Mouse (Mus musculus) CH12.LX (cell line): Measurements from ENCODE around the gene Gm11437. TPM values are rescaled to one million over a fixed set of nuclear protein-coding genes. Genes with fewer than 3 reads are reported as not detected.

Experiments
- DNase-seq: peaks from one replicate; pipeline ENCODE4 v3.0.0-alpha.2; 2013; ENCODE audit errors: extremely low read depth
- H3K27ac ChIP-seq: 2 replicates; pipeline ENCODE4 v1.5.1; 2012; ENCODE audit warnings: low read depth, mild to moderate bottlenecking, control low read depth, moderate library complexity; ENCODE audit not compliant: insufficient read depth
- H3K27me3 ChIP-seq: replicated peaks from 2 replicates; pipeline ENCODE3; 2012; ENCODE audit warnings: inconsistent platforms
- H3K36me3 ChIP-seq, 2 experiments: replicated peaks in 1 of 2; 2 replicates each; pipeline versions ENCODE3 to v1.6.1; 2012; ENCODE audit warnings: inconsistent platforms in 1 of 2, low read length in 1 of 2, mild to moderate bottlenecking in 1 of 2, mixed read lengths in 1 of 2, moderate library complexity in 1 of 2; ENCODE audit not compliant: control insufficient read depth in 1 of 2, insufficient read depth in 1 of 2
- H3K4me1 ChIP-seq, 2 experiments: 2 replicates each; pipeline ENCODE4 v1.6.1; 2012; ENCODE audit warnings: inconsistent platforms in 1 of 2, moderate library complexity in 1 of 2; ENCODE audit not compliant: insufficient read depth in 2 of 2, control insufficient read depth in 1 of 2
- H3K4me2 ChIP-seq: 2 replicates; pipeline ENCODE4 v1.6.1; 2012; ENCODE audit warnings: low read depth, mild to moderate bottlenecking, control low read depth; ENCODE audit not compliant: poor library complexity, insufficient read depth, severe bottlenecking
- H3K4me3 ChIP-seq, 3 experiments: fragments of 150-350 bp in 1 of 3; sonication (generic) in 1 of 3; replicated peaks in 1 of 3; 2 replicates each; pipeline versions ENCODE3 to v1.5.1; 2011 to 2012; ENCODE audit warnings: low read depth in 2 of 3, low read length in 2 of 3, mild to moderate bottlenecking in 2 of 3, moderate library complexity in 2 of 3, control low read depth in 1 of 3, improper control_type of control experiment in 1 of 3, inconsistent platforms in 1 of 3, mixed read lengths in 1 of 3; ENCODE audit not compliant: poor library complexity in 1 of 3
- H3K79me2 ChIP-seq: replicated peaks from 2 replicates; pipeline ENCODE4 v1.6.1; 2012; ENCODE audit warnings: mild to moderate bottlenecking, moderate library complexity; ENCODE audit not compliant: control insufficient read depth, poor library complexity, insufficient read depth, severe bottlenecking; ENCODE audit errors: extremely low read depth
- H3K9ac ChIP-seq: 2 replicates; pipeline ENCODE4 v1.6.1; 2012; ENCODE audit warnings: low read depth, mild to moderate bottlenecking, control low read depth, moderate library complexity; ENCODE audit not compliant: insufficient read depth
- H3K9me3 ChIP-seq: replicated peaks from 2 replicates; pipeline ENCODE3; 2012; ENCODE audit warnings: low read length, inconsistent platforms, mixed read lengths
- BHLHE40 ChIP-seq: IDR thresholded peaks from 2 replicates; pipeline ENCODE4 v1.6.1; 2011; ENCODE audit warnings: mild to moderate bottlenecking, low read depth, low read length, improper control_type of control experiment
- CHD1 ChIP-seq: IDR thresholded peaks from 2 replicates; pipeline ENCODE4 v1.6.1; 2012; ENCODE audit warnings: low read depth, low read length, improper control_type of control experiment, inconsistent platforms
- CHD2 ChIP-seq: IDR thresholded peaks from 2 replicates; pipeline ENCODE4 v1.6.1; 2011; ENCODE audit warnings: low read length, improper control_type of control experiment
- CTCF ChIP-seq, 2 experiments: IDR thresholded peaks in 1 of 2; conservative IDR thresholded peaks in 1 of 2; 2 replicates each; pipeline ENCODE4 v1.5.1; 2011 to 2012; ENCODE audit warnings: low read depth in 2 of 2, low read length in 2 of 2, improper control_type of control experiment in 1 of 2, inconsistent platforms in 1 of 2, mild to moderate bottlenecking in 1 of 2, moderate library complexity in 1 of 2
- E2F4 ChIP-seq: IDR thresholded peaks from 2 replicates; pipeline ENCODE4 v1.6.1; 2011; ENCODE audit warnings: low read depth, low read length, improper control_type of control experiment; ENCODE audit not compliant: insufficient replicate concordance
- ELF1 ChIP-seq: IDR thresholded peaks from 2 replicates; pipeline ENCODE4 v1.6.1; 2014; ENCODE audit warnings: low read depth, mild to moderate bottlenecking, inconsistent platforms, low read length, improper control_type of control experiment
- EP300 ChIP-seq: IDR thresholded peaks from 2 replicates; pipeline ENCODE4 v1.6.1; 2011; ENCODE audit warnings: low read length, improper control_type of control experiment
- ETS1 ChIP-seq: conservative IDR thresholded peaks from 2 replicates; pipeline ENCODE4 v1.6.1; 2012; ENCODE audit warnings: low read depth, mild to moderate bottlenecking, inconsistent platforms, low read length, improper control_type of control experiment, moderate library complexity
- GABPA ChIP-seq: IDR thresholded peaks from 2 replicates; pipeline ENCODE4 v1.6.1; 2012; ENCODE audit warnings: low read depth, low read length, improper control_type of control experiment, inconsistent platforms; ENCODE audit not compliant: insufficient replicate concordance
- HCFC1 ChIP-seq: IDR thresholded peaks from 2 replicates; pipeline ENCODE4 v1.6.1; 2012; ENCODE audit warnings: low read depth, mild to moderate bottlenecking, inconsistent platforms, low read length, improper control_type of control experiment
- IRF4 ChIP-seq: IDR thresholded peaks from 2 replicates; pipeline ENCODE4 v1.6.1; 2014; ENCODE audit warnings: low read depth, mild to moderate bottlenecking, inconsistent platforms, low read length, improper control_type of control experiment
- JUN ChIP-seq: IDR thresholded peaks from 2 replicates; pipeline ENCODE4 v1.6.1; 2011; ENCODE audit warnings: low read depth, mild to moderate bottlenecking, low read length, improper control_type of control experiment, moderate library complexity; ENCODE audit not compliant: insufficient read depth
- JUND ChIP-seq: conservative IDR thresholded peaks from 2 replicates; pipeline ENCODE4 v1.6.1; 2011; ENCODE audit warnings: low read depth, low read length, improper control_type of control experiment
- KAT2A ChIP-seq: IDR thresholded peaks from 2 replicates; pipeline ENCODE4 v1.6.1; 2012; ENCODE audit warnings: low read length, improper control_type of control experiment, inconsistent platforms; ENCODE audit not compliant: insufficient replicate concordance
- MAFK ChIP-seq: IDR thresholded peaks from 2 replicates; pipeline ENCODE4 v1.6.1; 2011; ENCODE audit warnings: low read length, improper control_type of control experiment; ENCODE audit not compliant: insufficient replicate concordance
- MAX ChIP-seq: IDR thresholded peaks from 2 replicates; pipeline ENCODE4 v1.6.1; 2011; ENCODE audit warnings: low read length, improper control_type of control experiment
- MAZ ChIP-seq: IDR thresholded peaks from 2 replicates; pipeline ENCODE4 v1.6.1; 2012; ENCODE audit warnings: low read depth, mild to moderate bottlenecking, inconsistent platforms, low read length, improper control_type of control experiment, moderate library complexity
- MEF2A ChIP-seq: IDR thresholded peaks from 2 replicates; pipeline ENCODE4 v1.6.1; 2014; ENCODE audit warnings: low read depth, mild to moderate bottlenecking, inconsistent platforms, low read length, improper control_type of control experiment, borderline replicate concordance
- MXI1 ChIP-seq: IDR thresholded peaks from 2 replicates; pipeline ENCODE4 v1.6.1; 2011; ENCODE audit warnings: mild to moderate bottlenecking, low read depth, low read length, improper control_type of control experiment
- MYC ChIP-seq: IDR thresholded peaks from 2 replicates; pipeline ENCODE4 v1.6.1; 2011; ENCODE audit warnings: low read depth, mild to moderate bottlenecking, improper control_type of control experiment, low read length
- NELFE ChIP-seq: IDR thresholded peaks from 2 replicates; pipeline ENCODE4 v1.6.1; 2011; ENCODE audit warnings: low read depth, low read length, improper control_type of control experiment
- NRF1 ChIP-seq: IDR thresholded peaks from 2 replicates; pipeline ENCODE4 v1.6.1; 2014; ENCODE audit warnings: low read depth, mild to moderate bottlenecking, inconsistent platforms, low read length, improper control_type of control experiment, moderate library complexity
- PAX5 ChIP-seq: IDR thresholded peaks from 2 replicates; pipeline ENCODE4 v1.6.1; 2012; ENCODE audit warnings: low read length, inconsistent platforms, mixed read lengths
- POLR2A ChIP-seq: IDR thresholded peaks from 2 replicates; pipeline ENCODE4 v1.6.1; 2011; ENCODE audit warnings: low read depth, mild to moderate bottlenecking, improper control_type of control experiment, low read length
- POLR2AphosphoS2 ChIP-seq: IDR thresholded peaks from 2 replicates; pipeline ENCODE4 v1.6.1; 2011; ENCODE audit warnings: low read depth, low read length, improper control_type of control experiment
- RAD21 ChIP-seq: IDR thresholded peaks from 2 replicates; pipeline ENCODE4 v1.6.1; 2011; ENCODE audit warnings: low read depth, mild to moderate bottlenecking, low read length, improper control_type of control experiment, moderate library complexity
- RCOR1 ChIP-seq: conservative IDR thresholded peaks from 2 replicates; pipeline ENCODE4 v1.6.1; 2012; ENCODE audit warnings: low read depth, mild to moderate bottlenecking, inconsistent platforms, low read length, improper control_type of control experiment
- SIN3A ChIP-seq: IDR thresholded peaks from 2 replicates; pipeline ENCODE4 v1.6.1; 2012; ENCODE audit warnings: low read length, improper control_type of control experiment, inconsistent platforms
- SMC3 ChIP-seq: IDR thresholded peaks from 2 replicates; pipeline ENCODE4 v1.6.1; 2011; ENCODE audit warnings: low read depth, low read length, improper control_type of control experiment
- TBP ChIP-seq: conservative IDR thresholded peaks from 2 replicates; pipeline ENCODE4 v1.6.1; 2011; ENCODE audit warnings: low read depth, low read length, improper control_type of control experiment
- TCF12 ChIP-seq: IDR thresholded peaks from 2 replicates; pipeline ENCODE4 v1.6.1; 2014; ENCODE audit warnings: low read depth, mild to moderate bottlenecking, inconsistent platforms, low read length, improper control_type of control experiment
- UBTF ChIP-seq: IDR thresholded peaks from 2 replicates; pipeline ENCODE4 v1.6.1; 2012; ENCODE audit warnings: low read depth, mild to moderate bottlenecking, inconsistent platforms, low read length, improper control_type of control experiment, moderate library complexity
- USF1 ChIP-seq: IDR thresholded peaks from 2 replicates; pipeline ENCODE4 v1.6.1; 2014; ENCODE audit warnings: low read depth, mild to moderate bottlenecking, inconsistent platforms, low read length, improper control_type of control experiment
- USF2 ChIP-seq: conservative IDR thresholded peaks from 2 replicates; pipeline ENCODE4 v1.6.1; 2011; ENCODE audit warnings: low read depth, low read length, improper control_type of control experiment
- ZC3H11A ChIP-seq: IDR thresholded peaks from 2 replicates; pipeline ENCODE4 v1.6.1; 2012; ENCODE audit warnings: low read depth, mild to moderate bottlenecking, inconsistent platforms, low read length, improper control_type of control experiment
- ZKSCAN1 ChIP-seq: IDR thresholded peaks from 2 replicates; pipeline ENCODE4 v1.6.1; 2012; ENCODE audit warnings: low read depth, inconsistent platforms, low read length, improper control_type of control experiment, borderline replicate concordance
- ZMIZ1 ChIP-seq: IDR thresholded peaks from 2 replicates; pipeline ENCODE4 v1.6.1; 2012; ENCODE audit warnings: low read depth, mild to moderate bottlenecking, inconsistent platforms, low read length, improper control_type of control experiment
- ZNF384 ChIP-seq: IDR thresholded peaks from 2 replicates; pipeline ENCODE4 v1.6.1; 2012; ENCODE audit warnings: low read depth, low read length, improper control_type of control experiment, inconsistent platforms
- dilution Hi-C: fragments of 300-500 bp; cut with MboI; formaldehyde crosslinking; loops from 2 replicates; pipeline ENCODE4 v1.14.3; 2020; ENCODE audit warnings: low sequenced_read_pairs; ENCODE audit not compliant: extremely low pct_unique_long_range_greater_than_20kb, extremely low pct_ligation_motif_present
- in situ Hi-C: fragments of 300-500 bp; cut with MboI; formaldehyde crosslinking; loops from 3 replicates; pipeline ENCODE4 v1.14.3; 2019; ENCODE audit warnings: low sequenced_read_pairs, low pct_ligation_motif_present, low pct_unique_long_range_greater_than_20kb, mixed read lengths
- polyA plus RNA-seq: library from polyadenylated mRNA; unstranded; fragments of >175 nt; gene quantifications from 2 replicates; pipeline ENCODE4 v1.2.1, GENCODE M21; 2012; ENCODE audit warnings: low read depth; ENCODE audit not compliant: insufficient read length
- total RNA-seq, 2 experiments: library from RNA; depleted of rRNA; stranded (reverse); fragments of 300-350 nt in 1 of 2; fragments of >200 nt in 1 of 2; gene quantifications; 2 replicates each; pipeline ENCODE4 v1.2.3; 2012 to 2014

Gm11437 gene
- total and polyA plus RNA-seq, 3 experiments, result not detected

GRCm38 (mm10) chr11:84179954-84180598, 12.8 kb upstream of the Gm11437 start:
- dilution Hi-C loops (no loop called here), in situ Hi-C loops (no loop called here)
- peaks cover 6% of the 10 kb centered on the region for H3K27me3 ChIP-seq
- H3K79me2 ChIP-seq, result peaks cover 33% of the 10 kb centered on the region
- H3K9ac ChIP-seq, result peak overlapping the region; percentile 85
- peak overlapping the region; percentile 72 to 77 (median 76) for H3K4me3 ChIP-seq
- TF ChIP-seq MXI1, result peak; percentile 99
- peak; percentile 69 for TF ChIP-seq USF1
- TF ChIP-seq UBTF, result peak; percentile 97
- peak in 1 of 2 experiments; percentile 58; a peak in 2 of 4 replicates for TF ChIP-seq CTCF (conservative IDR thresholded peaks at IDR 0.05 in 1 of 2, IDR thresholded peaks at IDR 0.05 in 1 of 2; ENCODE audit: low read depth in 2 of 2, low read length in 2 of 2)
- no peak for TF ChIP-seq GABPA
- TF ChIP-seq JUND, result no peak
- TF ChIP-seq PAX5, result no peak
- TF ChIP-seq HCFC1, result peak; percentile 37; the same call in 1 of the 2 replicates
- no peak for TF ChIP-seq RAD21
- TF ChIP-seq MAX, result peak; percentile 96
- peak; percentile 53 for TF ChIP-seq IRF4
- no peak for TF ChIP-seq RCOR1
- 0 out of 2 replicates have a peak, but pooled peaks have one; percentile 38 for TF ChIP-seq NELFE
- peak; percentile 96 for TF ChIP-seq SIN3A
- no peak for TF ChIP-seq MAFK
- TF ChIP-seq KAT2A, result 0 out of 2 replicates have a peak, but pooled peaks have one; percentile 3
- 0 out of 2 replicates have a peak, but pooled peaks have one; percentile 1 for TF ChIP-seq TBP
- peak; percentile 64 for TF ChIP-seq ZMIZ1
- 0 out of 2 replicates have a peak, but pooled peaks have one; percentile 26 for TF ChIP-seq MAZ
- no peak; the same call in 1 of the 2 replicates for TF ChIP-seq EP300
- TF ChIP-seq MYC, result peak; percentile 91
- peak; percentile 56 for TF ChIP-seq BHLHE40
- peak; percentile 10; the same call in 1 of the 2 replicates for TF ChIP-seq ELF1
- 0 out of 2 replicates have a peak, but pooled peaks have one; percentile 14 for TF ChIP-seq TCF12
- peak; percentile 30; the same call in 1 of the 2 replicates for TF ChIP-seq MEF2A
- TF ChIP-seq SMC3, result 0 out of 2 replicates have a peak, but pooled peaks have one; percentile 5
- TF ChIP-seq POLR2A, result peak; percentile 65
- TF ChIP-seq ZKSCAN1, result no peak; the same call in 1 of the 2 replicates
- no peak for TF ChIP-seq CHD2
- TF ChIP-seq JUN, result no peak
- no peak for TF ChIP-seq POLR2AphosphoS2
- TF ChIP-seq USF2, result peak; percentile 55; the same call in 1 of the 2 replicates
- no peak for TF ChIP-seq ETS1
- 0 out of 2 replicates have a peak, but pooled peaks have one; percentile 50 for TF ChIP-seq E2F4
- TF ChIP-seq ZNF384, result no peak
- TF ChIP-seq NRF1, result no peak
- no peak for TF ChIP-seq ZC3H11A
- peak; percentile 82; the same call in 1 of the 2 replicates for TF ChIP-seq CHD1
- peaks cover 0 to 16% of the 10 kb centered on the region in 2 experiments for H3K36me3 ChIP-seq
- peak overlapping the region; percentile 98 for H3K4me2 ChIP-seq
- DNase-seq, result peak; percentile 88
- H3K9me3 ChIP-seq, result no peaks in the 10 kb centered on the region
- peaks cover 8 to 42% of the 10 kb centered on the region in 2 experiments; a peak in 3 of 4 replicates for H3K4me1 ChIP-seq
- peak overlapping the region; percentile 26 for H3K27ac ChIP-seq
